Mouse (Mus musculus) liver, embryonic 18 days (tissue): ENCODE measurements around the gene Gm4847. TPM values are rescaled to one million over a fixed set of nuclear protein-coding genes. Genes with fewer than 3 reads are reported as not detected.

Experiments used
- polyA plus RNA-seq: library from polyadenylated mRNA; depleted of rRNA; stranded (reverse); fragments of >200 nt; gene quantifications from 2 replicates; pipeline ENCODE4 v1.2.3, GENCODE M21; 2012; rRNA removed

Gm4847 gene
- polyA plus RNA-seq: not detected in 2 replicates

GRCm38 (mm10) chr1:166647593-166647992 lies at the start of gene Gm4847:
Gene Gm4847 (minus strand): TSS chr1:166647693.

GRCm38 (mm10) chr1:166681745-166682144 lies 34.3 kb upstream of the Gm4847 start, which contains the start of gene Fmo9:
Gene Fmo9 (minus strand): TSS chr1:166681845.

Other genes with a start within 250 kb of the Gm4847 start
- 0.83 and 0.97 TPM in 2 replicates for gene Pogk, start 237.8 kb downstream of the Gm4847 start, polyA plus RNA-seq
- not detected in 2 replicates for gene Gm4846, start 150.1 kb downstream of the Gm4847 start, polyA plus RNA-seq
- not detected in 2 replicates for gene Fmo9, start 34.2 kb upstream of the Gm4847 start, polyA plus RNA-seq